Mouse (Mus musculus): ENCODE data around the gene Rhog.

DNA sequence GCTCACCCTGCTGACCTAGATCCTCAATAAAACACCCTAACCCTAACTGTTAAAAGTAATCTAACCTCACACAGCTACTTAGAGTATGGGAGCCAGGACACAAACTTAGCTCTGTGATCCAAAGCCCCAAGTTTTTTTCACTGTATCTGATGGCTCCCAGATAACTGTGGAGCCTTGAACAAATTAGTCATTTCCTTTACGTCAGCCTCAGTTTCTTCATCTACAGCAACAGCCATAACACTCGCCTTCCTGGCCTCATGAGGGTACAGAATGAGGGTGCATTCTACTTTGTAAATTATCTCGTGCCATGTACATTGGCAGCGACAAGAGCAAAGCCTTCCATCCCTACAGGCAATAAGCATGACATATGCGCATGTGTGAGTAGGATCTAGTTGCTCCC is 13.5 kb downstream of the Rhog start:
- TF ChIP-seq CTCF (IDR thresholded peaks at IDR 0.05; ENCODE audit: control insufficient read depth, insufficient read depth, insufficient read length) (no peak), MYOG (IDR thresholded peaks at IDR 0.05; ENCODE audit: control insufficient read depth, extremely low read depth, insufficient read length) (no peak)
